Mouse (Mus musculus): Measurements from ENCODE around the gene Krtap5-5. TPM values are rescaled to one million over a fixed set of nuclear protein-coding genes. Genes with fewer than 3 reads are reported as not detected.

The Krtap5-5 gene
- polyA plus RNA-seq, 1 experiment from 2014 or later: not detected

DNA sequence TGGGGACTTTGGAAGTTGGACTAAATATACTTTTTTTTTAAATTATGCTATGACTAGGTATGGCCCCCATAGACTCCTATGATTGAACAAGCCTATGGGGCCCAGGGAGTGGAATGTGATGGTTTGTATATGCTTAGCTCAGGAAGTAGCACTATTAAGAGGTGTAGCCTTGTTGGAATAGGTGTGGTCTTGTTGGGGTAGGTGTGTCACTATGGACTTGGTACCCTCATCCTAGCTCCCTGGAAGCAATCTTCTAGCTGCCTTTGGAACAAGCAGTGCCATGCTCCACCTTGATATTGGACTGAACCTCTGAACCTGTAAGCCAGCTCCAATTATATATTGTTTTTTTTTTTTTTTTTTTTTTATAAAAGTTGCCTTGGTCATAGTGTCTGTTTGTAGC lies 24.3 kb downstream of the Krtap5-5 start:
- ATAC-seq (ENCODE audit: low FRiP score, low read depth): no peak
- Histone ChIP-seq H3K9me3 (no peaks in the 10 kb centered on the region), H3K4me1 (replicated peaks) (no peaks in the 10 kb centered on the region), H3K4me2 (no peak overlapping the region), H3K36me3 (no peaks in the 10 kb centered on the region), H3K9ac (no peak overlapping the region), H3K27ac (replicated peaks) (no peak overlapping the region), H3K4me3 (no peak overlapping the region), H3K27me3 (no peaks in the 10 kb centered on the region)

DNA sequence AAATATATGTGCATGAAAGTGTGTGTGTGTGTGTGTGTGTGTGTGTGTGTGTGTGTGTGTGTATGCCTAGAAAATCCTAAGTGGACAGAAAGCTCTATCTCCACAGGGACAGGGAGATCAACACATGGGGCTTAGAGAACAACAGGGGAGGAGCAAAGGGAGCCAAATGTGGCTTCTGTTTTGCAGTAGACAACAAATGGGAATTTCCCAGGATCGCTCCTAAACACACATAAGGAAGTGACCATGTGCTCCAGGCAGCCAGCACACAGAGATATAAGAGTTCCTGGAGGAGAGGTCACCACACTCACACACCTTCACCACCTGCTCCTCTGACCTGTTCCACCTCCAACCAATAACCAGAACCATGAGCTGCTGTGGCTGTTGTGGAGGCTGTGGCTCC lies 28.7 kb downstream of the Krtap5-5 start, which contains the start of gene Krtap5-3:
Gene Krtap5-3, plus strand, starts transcription at position 301 of the 400 bp plus-strand sequence.
- Histone ChIP-seq H3K9me3 (no peaks in the 10 kb centered on the region), H3K9ac (no peak within 1 kb of the TSS), H3K4me3 (no peak within 1 kb of the TSS), H3K4me1 (replicated peaks) (no peaks in the 10 kb centered on the region), H3K4me2 (no peak within 1 kb of the TSS), H3K36me3 (no peaks in the 10 kb centered on the region), H3K27me3 (no peaks in the 10 kb centered on the region), H3K27ac (replicated peaks) (no peak within 1 kb of the TSS)
- 89% methylated on average over 1 of the region's 1 CpGs for WGBS
- ATAC-seq (ENCODE audit: low FRiP score, low read depth): no peak

DNA sequence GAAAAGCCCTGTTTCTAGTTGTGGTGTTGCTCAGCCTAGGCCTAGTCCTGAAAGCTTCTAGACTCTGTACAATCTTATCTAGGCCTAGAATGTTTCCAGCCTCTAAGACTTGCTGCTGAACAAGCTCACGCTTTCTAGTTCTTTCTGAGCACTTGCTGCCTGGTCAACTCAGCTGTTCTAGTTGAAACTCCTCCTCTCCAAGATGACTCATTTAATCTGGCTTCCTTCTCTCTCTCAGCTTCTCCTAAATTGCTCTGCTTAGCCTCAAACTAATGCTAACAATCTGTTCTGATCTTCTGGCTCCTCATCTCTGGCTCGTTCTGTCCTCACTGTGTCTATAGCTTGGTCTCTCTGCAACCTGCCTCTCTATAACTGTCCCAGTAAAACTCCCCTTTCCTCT lies 31.0 kb downstream of the Krtap5-5 start:
- Histone ChIP-seq H3K4me1 (replicated peaks) (no peaks in the 10 kb centered on the region), H3K4me3 (no peak overlapping the region), H3K27ac (replicated peaks) (no peak overlapping the region), H3K9me3 (no peaks in the 10 kb centered on the region), H3K36me3 (no peaks in the 10 kb centered on the region), H3K27me3 (no peaks in the 10 kb centered on the region), H3K4me2 (no peak overlapping the region), H3K9ac (no peak overlapping the region)
- ATAC-seq (ENCODE audit: low FRiP score, low read depth): no peak
- 85% methylated on average over 2 of the region's 2 CpGs for WGBS

DNA sequence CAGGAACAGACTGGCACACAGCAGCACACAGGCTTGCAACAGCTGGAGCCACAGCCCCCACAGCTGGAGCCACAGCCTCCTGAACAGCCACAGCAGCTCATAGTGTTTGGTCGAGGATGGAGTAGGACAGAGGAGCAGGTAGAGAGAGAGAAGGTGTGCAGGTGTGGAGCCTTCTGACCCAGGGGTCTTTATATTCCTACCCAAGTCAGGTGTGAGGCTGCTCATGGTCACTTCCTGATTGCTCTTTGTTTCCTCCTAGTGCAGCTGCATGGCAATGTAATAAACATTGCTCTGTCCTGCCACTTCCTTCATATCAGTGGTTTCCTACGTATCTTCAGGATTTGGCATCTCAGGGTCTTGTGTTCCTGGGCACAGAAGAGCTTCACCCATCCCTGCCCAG lies 39.5 kb downstream of the Krtap5-5 start, which contains the start of gene Gm10153:
Gene Gm10153, minus strand, starts transcription at position 101 of the 400 bp plus-strand sequence.
- no peak within 1 kb of the TSS for H3K4me3 ChIP-seq
- WGBS: 39% methylated on average over 2 of the region's 2 CpGs
- no peaks in the 10 kb centered on the region for H3K9me3 ChIP-seq
- no peaks in the 10 kb centered on the region for H3K36me3 ChIP-seq
- ATAC-seq (ENCODE audit: low FRiP score, low read depth): no peak
- no peak within 1 kb of the TSS for H3K27ac ChIP-seq (replicated peaks)
- no peaks in the 10 kb centered on the region for H3K27me3 ChIP-seq
- no peak within 1 kb of the TSS for H3K9ac ChIP-seq
- H3K4me1 ChIP-seq (replicated peaks): no peaks in the 10 kb centered on the region
- no peak within 1 kb of the TSS for H3K4me2 ChIP-seq

DNA sequence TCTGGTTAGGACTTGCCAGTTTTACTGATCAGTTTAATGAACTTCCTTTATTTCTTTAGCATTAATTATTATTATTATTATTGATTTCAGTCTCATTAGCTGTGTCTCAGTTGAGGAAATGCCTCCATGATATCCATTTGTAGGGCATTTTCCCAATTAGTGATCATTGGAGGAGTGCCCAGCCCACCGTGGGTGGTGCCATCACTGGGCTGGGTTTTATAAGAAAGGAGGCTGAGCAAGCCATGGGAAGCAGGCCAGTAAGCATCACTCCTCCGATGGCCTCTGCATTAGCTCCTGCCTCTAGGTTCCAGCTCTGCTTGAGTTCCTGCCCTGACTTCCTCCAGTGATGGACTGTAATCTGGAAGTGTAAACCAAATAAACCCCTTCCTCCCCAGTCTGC lies 41.6 kb downstream of the Krtap5-5 start:
- H3K27ac ChIP-seq (replicated peaks): no peak overlapping the region
- no peaks in the 10 kb centered on the region for H3K27me3 ChIP-seq
- no peak overlapping the region for H3K9ac ChIP-seq
- 75% methylated on average over 2 of the region's 2 CpGs for WGBS
- no peaks in the 10 kb centered on the region for H3K4me1 ChIP-seq (replicated peaks)
- no peak overlapping the region for H3K4me2 ChIP-seq
- no peaks in the 10 kb centered on the region for H3K36me3 ChIP-seq
- no peak overlapping the region for H3K4me3 ChIP-seq
- no peaks in the 10 kb centered on the region for H3K9me3 ChIP-seq
- ATAC-seq (ENCODE audit: low FRiP score, low read depth): no peak

DNA sequence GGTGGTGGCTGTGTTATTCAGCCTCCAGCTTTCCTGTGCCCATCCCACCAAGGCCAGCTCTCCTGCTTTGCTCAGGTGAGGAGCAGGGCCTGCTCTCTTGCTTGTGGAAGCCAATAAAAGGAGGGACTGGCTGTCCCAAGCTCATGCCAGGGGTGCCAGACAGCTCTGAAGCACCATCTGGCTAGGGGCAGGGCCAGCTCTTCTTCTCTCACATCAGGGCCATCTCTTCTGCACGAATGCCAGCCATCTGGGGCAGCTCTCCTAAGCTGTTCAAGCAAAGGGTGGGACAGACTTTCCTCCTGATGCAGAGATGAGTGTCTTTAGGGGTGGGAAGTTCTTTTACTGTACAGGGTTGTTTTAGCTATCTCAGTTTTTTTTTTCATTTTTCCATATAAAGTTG lies 48.8 kb downstream of the Krtap5-5 start:
- no peak for ATAC-seq (ENCODE audit: low FRiP score, low read depth)

More for the DNA sequence above, 48.8 kb downstream of the Krtap5-5 start:
- 27% methylated on average over 1 of the region's 1 CpGs for WGBS
- Histone ChIP-seq H3K9ac (no peak overlapping the region), H3K36me3 (no peaks in the 10 kb centered on the region), H3K4me1 (replicated peaks) (no peaks in the 10 kb centered on the region), H3K9me3 (no peaks in the 10 kb centered on the region), H3K27ac (replicated peaks) (no peak overlapping the region), H3K27me3 (no peaks in the 10 kb centered on the region), H3K4me2 (no peak overlapping the region), H3K4me3 (no peak overlapping the region)

Other genes with a start within 250 kb of the Krtap5-5 start
- gene Mob2, start 168.9 kb downstream of the Krtap5-5 start, polyA plus RNA-seq (2015; fragmentation: Nextera tagmentation; extraction: Ambion mirVana): 50.8 and 53.4 TPM in 2 replicates
- gene Dusp8, start 134.1 kb downstream of the Krtap5-5 start, polyA plus RNA-seq (2015; fragmentation: Nextera tagmentation; extraction: Ambion mirVana): 117 and 134 TPM in 2 replicates
- 0.43 TPM in 1 of 2 replicates, not detected in the other for gene Gm45618, start 109.2 kb downstream of the Krtap5-5 start, polyA plus RNA-seq (2015; fragmentation: Nextera tagmentation; extraction: Ambion mirVana)
- gene Gm39115, start 93.9 kb downstream of the Krtap5-5 start, polyA plus RNA-seq (2015; fragmentation: Nextera tagmentation; extraction: Ambion mirVana): not detected in 2 replicates
- not detected in 2 replicates for gene Gm45337, start 85.4 kb downstream of the Krtap5-5 start, polyA plus RNA-seq (2015; fragmentation: Nextera tagmentation; extraction: Ambion mirVana)
- gene Gm29735, start 72.9 kb downstream of the Krtap5-5 start, polyA plus RNA-seq (2015; fragmentation: Nextera tagmentation; extraction: Ambion mirVana): not detected in 2 replicates
- gene Gm4553, start 64.2 kb downstream of the Krtap5-5 start, polyA plus RNA-seq (2015; fragmentation: Nextera tagmentation; extraction: Ambion mirVana): 0.14 TPM in 1 of 2 replicates, not detected in the other
- gene Krtap5-2, start 54.0 kb downstream of the Krtap5-5 start, polyA plus RNA-seq (2015; fragmentation: Nextera tagmentation; extraction: Ambion mirVana): not detected in 2 replicates
- gene Gm10153, start 39.6 kb downstream of the Krtap5-5 start, polyA plus RNA-seq (2015; fragmentation: Nextera tagmentation; extraction: Ambion mirVana): not detected in 2 replicates
- not detected in 2 replicates for gene Krtap5-3, start 28.6 kb downstream of the Krtap5-5 start, polyA plus RNA-seq (2015; fragmentation: Nextera tagmentation; extraction: Ambion mirVana)
- not detected in 2 replicates for gene Gm7579, start 18.1 kb downstream of the Krtap5-5 start, polyA plus RNA-seq (2015; fragmentation: Nextera tagmentation; extraction: Ambion mirVana)
- gene Gm40460, start 11.1 kb upstream of the Krtap5-5 start, polyA plus RNA-seq (2015; fragmentation: Nextera tagmentation; extraction: Ambion mirVana): not detected in 2 replicates
- not detected in 2 replicates for gene Gm2431, start 28.4 kb upstream of the Krtap5-5 start, polyA plus RNA-seq (2015; fragmentation: Nextera tagmentation; extraction: Ambion mirVana)
- not detected in 2 replicates for gene Gm4559, start 44.4 kb upstream of the Krtap5-5 start, polyA plus RNA-seq (2015; fragmentation: Nextera tagmentation; extraction: Ambion mirVana)
- not detected in 2 replicates for gene Krtap5-1, start 67.1 kb upstream of the Krtap5-5 start, polyA plus RNA-seq (2015; fragmentation: Nextera tagmentation; extraction: Ambion mirVana)
- not detected in 2 replicates for gene Krtap5-4, start 73.6 kb upstream of the Krtap5-5 start, polyA plus RNA-seq (2015; fragmentation: Nextera tagmentation; extraction: Ambion mirVana)
- gene Ifitm10, start 143.8 kb upstream of the Krtap5-5 start, polyA plus RNA-seq (2015; fragmentation: Nextera tagmentation; extraction: Ambion mirVana): 8.4 and 8.7 TPM in 2 replicates
- gene Gm49369, start 152.7 kb upstream of the Krtap5-5 start, polyA plus RNA-seq (2015; fragmentation: Nextera tagmentation; extraction: Ambion mirVana): 1.9 TPM in 1 of 2 replicates, not detected in the other
- 300 and 306 TPM in 2 replicates for gene Ctsd, start 158.1 kb upstream of the Krtap5-5 start, polyA plus RNA-seq (2015; fragmentation: Nextera tagmentation; extraction: Ambion mirVana)
- not detected in 2 replicates for gene Syt8, start 204.9 kb upstream of the Krtap5-5 start, polyA plus RNA-seq (2015; fragmentation: Nextera tagmentation; extraction: Ambion mirVana)
- gene Tnni2, start 211.8 kb upstream of the Krtap5-5 start, polyA plus RNA-seq (2015; fragmentation: Nextera tagmentation; extraction: Ambion mirVana): 0.79 and 1.4 TPM in 2 replicates
- 4.5 and 7.6 TPM in 2 replicates for gene Lsp1, start 230.8 kb upstream of the Krtap5-5 start, polyA plus RNA-seq (2015; fragmentation: Nextera tagmentation; extraction: Ambion mirVana)